Mouse (Mus musculus): ENCODE measurements at regions not wholly inside any gene's neighbourhood (a gene's known extent, or its start where the extent isn't known, plus 50 kb on each side); places are given as distances from the start of the nearest gene placed in this dataset.

DNA sequence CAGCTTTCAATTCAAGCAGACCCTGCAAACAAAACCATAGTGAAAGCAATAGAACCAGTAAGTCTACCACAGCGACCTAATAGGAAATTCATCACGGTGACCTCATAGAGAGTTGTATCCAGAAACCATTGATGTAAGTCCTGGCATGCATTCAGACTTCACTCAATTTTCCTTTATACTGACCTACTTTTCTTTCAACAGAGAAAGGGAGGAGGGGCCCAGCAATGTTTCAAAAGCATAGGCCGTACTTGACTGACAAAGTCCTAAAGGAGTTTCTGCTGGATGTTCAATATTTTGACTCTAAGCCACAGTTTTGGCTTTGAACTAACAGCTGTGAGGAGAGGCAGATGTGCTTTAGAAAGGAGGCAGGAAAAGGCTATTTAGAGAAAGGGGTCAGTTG is 88.4 kb downstream of the AI593442 start:
- no peak for DNase-seq

DNA sequence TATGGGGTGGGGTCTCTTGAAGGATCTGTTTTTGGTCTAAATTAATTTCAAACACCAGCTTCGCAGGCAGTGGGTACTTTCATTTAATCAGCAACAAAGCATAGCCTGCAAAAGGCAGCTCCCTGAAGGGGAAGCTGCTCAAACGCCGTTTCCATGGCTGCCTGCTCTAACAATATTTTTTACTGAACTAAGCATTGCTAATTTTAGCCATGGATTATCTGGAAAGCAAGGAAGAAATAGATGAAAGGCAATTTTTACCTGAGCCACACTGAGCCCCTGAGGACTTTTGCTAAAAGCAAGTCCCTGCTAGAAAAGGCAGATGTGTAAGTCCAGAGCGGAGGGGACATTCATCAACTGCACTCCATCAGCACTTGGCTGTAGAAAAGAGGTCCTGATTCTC is 105.5 kb downstream of the AI593442 start:
- no peak for DNase-seq

DNA sequence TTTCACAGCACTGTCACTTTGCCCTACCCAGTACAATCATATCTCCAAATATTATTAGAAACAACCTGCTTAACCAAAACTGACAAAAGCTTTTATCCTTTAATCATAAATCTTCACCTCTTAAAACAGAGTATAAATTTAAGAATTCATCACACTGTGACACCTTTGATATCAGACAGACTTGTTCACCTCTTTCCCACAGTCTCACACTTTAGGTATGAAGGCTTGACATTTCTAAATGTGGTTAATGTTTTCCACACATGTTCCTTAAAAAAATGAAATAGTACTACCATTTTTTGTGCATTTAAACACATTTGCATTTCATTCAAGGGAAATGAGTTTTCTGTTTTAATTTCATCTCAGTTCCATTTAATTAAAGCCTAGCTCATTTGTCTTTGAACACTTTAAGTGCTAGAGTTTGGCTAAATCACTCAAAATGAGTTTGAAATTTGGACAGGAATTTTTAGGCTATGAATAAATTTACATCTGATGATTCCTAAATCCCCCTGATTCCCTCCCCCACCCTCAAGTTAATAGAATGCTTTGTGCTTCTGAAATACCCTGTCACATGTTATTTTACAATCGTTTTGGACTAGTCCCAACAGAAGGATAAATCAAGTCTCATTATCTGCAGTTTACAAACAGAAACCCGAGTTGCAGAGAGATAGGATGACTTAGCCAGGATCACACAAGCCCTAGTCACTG is 127.9 kb downstream of the AI593442 start:
- DNase-seq: no peak

DNA sequence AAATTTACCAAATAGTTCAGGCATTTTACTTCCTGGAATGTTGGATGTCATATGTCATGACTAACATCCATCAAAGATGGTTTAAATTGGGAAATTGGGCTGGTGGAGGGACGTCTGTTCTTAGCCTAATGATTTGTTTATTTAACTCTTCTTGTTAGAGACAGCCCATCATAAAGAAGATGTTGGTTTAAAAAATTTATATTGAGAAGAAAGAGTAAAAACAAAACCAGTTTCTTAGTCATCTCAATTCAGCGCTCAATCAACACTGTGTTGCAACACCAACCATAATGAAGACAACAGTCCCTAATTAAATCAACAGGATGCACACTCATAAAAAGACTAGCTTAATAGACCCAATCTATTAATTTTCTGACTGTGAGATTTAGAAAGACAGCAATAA is 133.5 kb downstream of the AI593442 start:
- no peak for DNase-seq

DNA sequence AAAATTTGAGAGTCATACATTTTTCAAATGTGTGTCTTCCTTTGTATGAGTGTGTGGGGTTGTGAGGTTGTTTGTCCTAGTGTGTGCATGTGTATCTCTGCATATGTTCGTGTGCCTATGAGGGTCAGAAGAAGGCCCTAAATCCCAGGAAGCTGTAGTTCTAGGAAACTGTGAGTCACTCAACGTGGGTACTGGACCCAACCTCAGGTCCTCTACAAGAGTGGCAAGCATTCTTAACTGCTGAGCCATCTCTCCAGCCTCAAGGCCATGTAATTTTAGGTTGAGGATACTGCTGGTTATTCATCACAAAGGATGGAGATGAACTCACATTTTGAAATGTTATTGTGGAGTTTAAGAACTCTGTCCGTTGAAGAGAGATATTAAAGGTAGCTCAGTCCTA is 140.5 kb downstream of the AI593442 start:
- DNase-seq: no peak

DNA sequence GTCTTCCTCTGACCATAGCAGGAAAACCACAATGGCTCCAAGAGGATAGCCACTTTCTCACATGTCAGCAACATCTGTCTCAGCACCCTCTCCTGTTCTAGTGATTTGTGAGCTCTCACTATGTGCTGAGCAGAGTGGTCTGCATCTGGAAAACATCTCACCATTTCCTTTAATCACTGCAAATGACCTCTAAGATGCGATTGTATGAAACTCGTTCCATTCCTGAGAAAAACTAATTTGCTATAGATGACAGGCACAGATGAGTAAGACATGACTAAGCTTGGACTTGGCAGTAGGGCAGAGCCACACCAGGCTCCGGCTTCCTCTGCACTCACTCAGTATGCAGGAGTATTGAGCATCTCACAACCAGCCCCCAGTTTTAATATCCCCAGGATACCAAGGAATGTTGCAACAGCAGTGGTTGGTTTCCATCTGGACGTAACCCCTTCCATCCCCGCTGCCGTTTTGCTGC is 150.1 kb downstream of the AI593442 start:
- peak; percentile 11 for DNase-seq

DNA sequence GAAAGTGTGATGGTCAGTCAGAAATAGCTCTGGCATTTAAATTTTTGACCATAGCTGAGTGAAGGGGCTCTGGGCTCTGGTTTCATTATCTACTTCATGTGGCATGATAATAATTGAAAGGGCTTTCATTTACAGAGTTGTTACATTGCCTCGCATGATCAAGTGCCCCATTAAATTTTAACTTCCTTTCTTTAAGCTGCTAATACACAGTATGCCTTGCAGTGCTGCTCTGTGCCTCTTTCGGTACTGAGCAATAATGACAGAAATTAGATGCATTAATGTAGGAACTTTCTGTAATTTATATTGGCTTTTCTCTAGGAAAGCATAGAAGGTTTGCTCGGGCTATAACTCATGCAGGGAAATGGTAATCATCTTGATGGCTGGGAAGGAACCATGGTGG is 179.1 kb downstream of the AI593442 start:
- DNase-seq: no peak

DNA sequence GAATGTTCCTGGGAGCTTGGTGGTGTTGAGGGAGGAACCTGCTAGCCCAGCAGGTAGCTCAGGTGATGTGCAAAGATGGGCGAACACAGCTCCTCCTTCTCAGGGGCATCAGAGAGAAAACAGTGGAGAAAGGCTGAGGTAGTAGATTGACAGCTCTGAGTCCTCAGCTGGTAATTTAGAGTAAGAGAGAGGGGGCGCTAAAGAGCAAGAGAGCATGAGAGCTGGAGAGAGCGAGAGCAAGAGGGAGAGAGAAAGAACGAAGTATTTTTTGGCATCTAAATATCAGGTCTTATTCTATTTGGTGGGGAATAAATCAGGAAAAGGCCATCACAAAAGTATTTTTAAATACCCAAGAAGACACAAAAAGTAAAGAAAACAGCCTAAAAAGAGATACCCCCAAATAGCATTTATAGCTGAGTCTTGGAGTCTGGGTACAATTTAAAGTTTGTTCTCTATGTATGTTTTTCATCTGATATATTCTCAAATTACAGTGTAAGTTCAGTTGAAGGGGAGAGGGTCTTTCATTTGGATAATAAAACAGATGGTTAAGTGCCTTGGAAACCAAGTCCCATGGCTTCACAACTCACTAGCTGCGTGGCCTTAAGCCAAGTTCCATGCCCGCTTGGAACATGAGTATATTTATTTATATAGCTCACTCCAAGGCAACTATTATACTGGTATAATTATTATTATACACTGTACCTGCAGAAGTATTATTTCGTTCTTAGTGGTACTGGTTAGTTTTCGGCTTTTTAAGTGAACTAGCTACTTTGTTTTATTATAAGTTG is 183.9 kb downstream of the AI593442 start:
- no peak for DNase-seq

DNA sequence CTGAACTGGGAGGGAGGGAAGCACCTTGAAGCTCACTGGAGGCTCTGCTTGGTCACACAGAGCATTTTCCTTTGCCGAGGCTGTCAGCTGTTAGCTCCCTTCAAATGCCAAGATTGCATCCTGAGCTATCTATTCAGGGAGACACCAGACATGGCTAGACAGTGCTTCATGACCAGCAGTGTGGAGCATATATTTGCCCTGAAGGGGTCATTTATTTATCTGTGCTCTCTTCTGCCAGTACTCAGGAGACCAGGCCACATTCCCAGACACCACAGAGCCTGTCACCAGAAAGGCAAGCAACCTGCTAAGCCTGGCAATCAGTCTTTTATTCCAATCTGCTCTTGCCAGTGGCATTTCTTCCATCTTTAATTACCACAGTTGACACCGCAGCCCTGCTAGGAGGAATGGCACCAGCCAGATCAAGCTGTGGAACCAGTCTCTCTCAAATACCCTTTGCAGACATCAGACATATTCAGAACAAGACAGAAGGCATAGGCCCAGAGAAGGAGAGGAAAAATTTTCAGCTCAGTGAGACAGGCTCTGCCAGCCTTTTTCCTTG is 186.6 kb downstream of the AI593442 start:
- DNase-seq: no peak

DNA sequence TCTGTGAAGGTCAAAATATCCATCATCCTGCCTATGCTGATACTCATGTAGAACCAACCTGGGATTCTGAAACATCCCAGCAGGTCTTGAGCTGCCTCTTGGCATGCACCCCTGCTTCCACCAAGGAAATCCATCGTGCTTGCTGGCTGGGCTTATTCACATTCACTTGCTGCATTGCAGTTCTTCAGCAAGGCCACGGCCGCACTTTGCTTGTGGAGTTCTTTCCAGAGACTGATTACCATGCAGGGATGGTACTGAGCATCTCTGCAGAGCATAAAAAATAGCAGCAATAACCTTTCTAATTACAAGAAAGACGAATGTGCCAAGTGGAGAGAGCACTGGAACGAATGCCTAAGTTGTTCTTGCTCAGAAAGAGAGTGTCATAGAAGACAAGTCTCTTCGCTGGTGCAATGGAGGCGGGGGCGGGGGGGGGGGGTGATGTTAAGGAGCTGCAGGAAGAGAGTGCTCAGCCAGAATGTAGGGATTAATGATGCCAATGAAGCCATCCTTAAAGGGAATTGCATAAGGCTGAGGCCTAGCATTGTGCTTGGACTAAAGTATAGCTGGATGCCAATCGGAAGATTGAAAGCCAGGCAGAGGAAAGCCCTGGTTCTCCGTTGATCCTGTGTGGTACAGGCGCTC is 205.9 kb downstream of the AI593442 start:
- no peak for DNase-seq

DNA sequence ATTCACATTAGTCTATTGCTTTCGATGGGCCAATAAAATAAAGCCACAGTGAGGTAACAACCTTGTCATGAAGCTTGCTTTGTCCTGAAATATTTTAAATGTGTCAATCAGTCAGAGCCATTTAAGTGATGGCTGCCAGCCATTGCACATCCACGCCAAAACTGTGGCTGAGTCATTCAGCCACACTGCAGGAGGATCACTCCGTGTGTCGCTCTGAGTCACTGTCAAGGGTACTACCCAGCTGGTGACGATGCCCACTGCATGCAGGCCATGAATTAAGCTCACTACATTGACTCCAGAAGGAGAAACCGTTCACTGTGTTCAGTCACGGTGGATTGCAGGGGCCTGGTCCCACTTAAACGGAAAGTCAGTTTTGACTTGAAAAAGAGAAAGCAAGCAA is 206.7 kb downstream of the AI593442 start:
- peak; percentile 51 for DNase-seq

DNA sequence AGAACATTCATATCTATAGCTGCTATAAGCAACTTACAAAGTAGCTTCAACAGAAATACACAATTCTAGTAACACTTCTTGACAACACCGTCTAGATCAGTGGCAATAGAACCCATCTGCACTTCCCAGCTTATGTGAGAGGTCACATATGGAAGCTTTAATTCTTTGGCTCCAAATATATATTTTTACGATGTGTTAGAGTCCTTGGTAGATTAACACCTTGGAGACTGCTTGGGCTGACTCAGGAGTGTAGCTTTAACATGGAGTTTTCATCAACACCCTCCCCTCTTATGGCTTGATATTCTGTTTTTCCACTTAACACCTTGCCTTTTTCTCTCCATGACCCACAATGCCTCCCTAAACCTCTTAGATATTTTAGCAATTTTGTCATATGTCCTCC is 221.1 kb downstream of the AI593442 start:
- DNase-seq: no peak

DNA sequence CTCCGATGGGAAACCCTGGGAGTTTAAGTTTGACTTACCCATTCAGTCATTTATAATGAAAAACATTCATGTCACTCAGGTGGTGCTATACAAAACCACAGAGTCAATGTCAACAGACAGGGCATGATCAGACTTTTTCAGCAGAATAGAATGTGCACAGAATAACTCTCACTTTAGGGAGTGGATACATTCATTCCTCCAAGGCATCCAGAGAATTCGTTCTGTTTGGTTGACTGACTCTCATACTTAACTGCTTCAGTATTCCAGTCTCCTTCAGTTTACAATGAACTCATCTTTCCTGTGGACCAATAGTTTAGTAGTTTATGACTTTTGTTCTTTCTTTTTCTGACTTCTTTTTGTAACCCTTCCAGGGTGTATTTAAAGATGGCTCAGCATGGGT is 225.1 kb downstream of the AI593442 start:
- no peak for DNase-seq

DNA sequence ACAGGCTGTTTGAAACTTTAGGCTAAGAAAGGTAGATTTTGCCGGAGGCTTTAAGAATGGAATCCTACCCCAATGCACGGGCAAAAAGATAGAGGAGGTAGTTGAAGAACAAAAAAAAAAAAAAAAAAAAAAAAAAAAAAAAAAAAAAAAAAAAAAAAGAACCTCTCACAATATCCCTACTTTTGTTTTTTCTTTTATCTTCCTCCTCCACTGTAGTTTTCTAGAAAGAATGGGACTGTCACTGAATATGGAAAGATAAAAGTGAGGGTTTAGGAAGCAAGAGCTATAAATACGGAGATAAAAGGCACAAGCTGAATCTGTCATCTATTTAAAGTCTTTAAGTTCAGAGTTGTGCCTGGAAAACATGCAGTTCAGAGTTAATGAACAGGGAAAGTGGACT is 227.8 kb downstream of the AI593442 start:
- no peak for DNase-seq

DNA sequence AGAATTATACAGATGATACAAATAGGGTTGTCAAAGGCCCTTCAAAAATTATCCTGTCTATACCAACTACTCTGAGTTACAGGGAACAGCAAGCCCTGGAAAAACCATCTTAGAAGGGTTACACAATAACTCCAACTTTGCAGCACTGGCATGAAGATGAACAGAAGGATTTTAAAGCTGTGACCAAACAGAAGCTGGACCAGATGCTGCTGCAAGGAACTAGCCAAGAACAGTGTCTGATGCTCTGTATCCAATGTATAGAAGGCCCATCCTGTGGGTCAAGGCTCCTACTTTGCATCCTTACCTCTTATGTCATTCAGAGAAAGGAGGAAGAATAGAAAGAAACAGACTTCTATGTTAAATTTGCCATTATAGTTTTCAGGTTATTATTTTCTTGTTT is 231.3 kb downstream of the AI593442 start:
- no peak for DNase-seq

DNA sequence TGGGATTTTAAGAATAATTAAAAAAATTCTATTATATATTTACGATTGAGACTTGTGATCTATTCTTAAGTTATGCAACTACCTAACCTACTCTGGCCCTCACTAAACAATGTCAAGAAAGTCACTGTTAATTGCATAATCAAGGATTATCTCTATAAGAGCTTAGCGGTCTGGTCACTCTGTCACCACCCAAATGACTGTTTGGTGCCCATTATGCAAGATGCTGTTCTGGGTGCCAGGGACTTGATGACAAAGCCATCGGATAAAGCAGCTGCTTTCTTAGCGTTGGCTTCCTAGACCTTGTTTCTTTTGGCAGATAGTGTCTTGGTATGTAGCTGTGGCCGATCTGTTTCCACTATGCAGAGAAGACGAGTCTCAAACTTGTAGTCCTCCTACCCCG is 236.4 kb downstream of the AI593442 start:
- DNase-seq: no peak

DNA sequence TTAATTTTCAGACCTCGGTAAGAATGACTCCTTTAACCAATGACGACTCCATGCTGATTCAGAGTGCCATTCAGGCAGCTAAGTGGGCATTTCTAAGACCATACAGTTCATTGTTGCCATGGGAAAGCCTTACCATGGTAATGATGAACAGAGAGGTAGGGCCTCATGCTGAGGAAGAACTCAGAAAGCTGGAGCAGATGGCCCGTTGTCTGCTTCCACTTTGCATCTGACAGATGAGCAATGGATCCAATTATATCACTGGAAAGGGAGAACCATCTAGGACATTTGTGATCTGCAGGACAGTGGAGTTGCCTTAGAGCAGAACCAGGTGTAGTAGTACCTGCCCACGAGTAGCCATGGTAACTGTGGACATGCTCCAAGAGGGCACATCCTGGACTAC is 245.4 kb downstream of the AI593442 start:
- DNase-seq: no peak

DNA sequence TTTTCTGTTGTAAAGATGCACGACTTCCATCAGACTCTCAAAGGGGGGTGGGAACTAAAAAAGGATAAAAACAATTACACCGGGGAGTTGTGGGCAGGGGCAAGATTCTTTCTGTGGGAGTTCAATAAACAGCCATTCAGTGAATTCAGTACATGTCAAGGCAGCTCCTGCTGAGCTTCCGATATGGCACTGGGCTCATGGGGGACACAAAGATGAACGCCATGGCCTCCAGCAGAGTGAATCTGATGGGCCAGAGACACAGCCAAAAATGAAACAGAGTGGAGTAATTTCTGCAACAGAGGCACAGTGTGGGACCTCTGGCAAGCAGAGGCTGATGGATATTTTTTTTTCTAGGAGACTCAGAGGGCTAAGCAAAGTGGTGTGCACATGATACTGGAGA is 254.2 kb downstream of the AI593442 start:
- DNase-seq: no peak

DNA sequence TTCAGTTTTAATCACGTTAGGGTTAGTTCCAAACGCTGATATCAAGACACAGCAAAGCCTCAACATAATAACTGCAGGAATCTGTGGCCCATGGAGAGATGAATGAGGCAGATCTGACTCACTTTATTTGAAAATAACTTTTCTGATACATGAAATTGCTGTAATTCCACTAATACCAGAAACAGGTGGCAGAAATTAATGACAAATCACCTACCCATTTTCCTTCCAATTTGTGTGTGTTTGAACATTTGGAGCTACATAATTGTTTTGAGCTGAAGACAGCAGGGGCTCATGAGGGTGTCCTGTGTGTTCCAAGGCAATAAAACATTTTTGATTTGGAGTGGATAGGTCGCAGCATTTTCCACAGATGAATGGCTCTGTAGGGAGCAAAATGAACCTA is 254.2 kb upstream of the Zc3h12c start:
- no peak for DNase-seq

DNA sequence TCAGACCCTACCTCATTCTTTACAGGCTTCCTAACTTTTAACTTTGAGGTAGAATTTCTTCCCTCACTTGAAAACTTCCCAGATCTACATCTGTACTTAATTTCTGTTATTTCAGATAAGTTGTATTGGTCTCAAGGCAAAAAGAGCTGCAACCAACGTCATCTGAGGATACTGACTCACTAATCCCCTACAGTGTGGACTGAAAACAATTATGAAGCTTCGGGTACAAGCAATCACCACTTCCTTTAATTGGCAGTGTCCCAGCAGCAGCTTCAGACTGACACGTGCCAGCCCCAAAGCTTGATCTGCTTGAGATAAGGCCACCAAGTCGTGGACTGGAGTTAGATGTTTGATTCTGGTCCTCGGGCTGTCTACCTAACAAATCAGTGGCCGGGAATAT is 247.3 kb upstream of the Zc3h12c start:
- DNase-seq: no peak

DNA sequence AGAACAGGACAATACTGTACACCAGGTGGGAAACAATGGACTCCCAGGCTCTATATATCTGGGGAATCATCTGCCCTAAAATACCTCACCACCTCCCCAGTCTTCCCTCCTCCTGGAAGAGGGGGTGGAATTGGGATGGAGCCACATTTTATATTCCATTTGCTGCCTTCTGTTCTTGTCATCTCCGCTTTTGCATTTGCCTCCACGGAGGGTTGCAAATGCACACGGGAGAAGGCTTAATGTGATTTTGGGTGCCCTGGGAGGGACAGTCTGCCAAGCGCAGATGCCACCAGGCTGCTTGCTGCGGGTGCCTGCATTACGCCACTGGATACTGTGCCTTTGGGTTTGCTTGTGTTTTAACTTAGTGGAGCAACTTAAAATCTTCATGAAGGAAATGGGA is 239.5 kb upstream of the Zc3h12c start:
- no peak for DNase-seq

DNA sequence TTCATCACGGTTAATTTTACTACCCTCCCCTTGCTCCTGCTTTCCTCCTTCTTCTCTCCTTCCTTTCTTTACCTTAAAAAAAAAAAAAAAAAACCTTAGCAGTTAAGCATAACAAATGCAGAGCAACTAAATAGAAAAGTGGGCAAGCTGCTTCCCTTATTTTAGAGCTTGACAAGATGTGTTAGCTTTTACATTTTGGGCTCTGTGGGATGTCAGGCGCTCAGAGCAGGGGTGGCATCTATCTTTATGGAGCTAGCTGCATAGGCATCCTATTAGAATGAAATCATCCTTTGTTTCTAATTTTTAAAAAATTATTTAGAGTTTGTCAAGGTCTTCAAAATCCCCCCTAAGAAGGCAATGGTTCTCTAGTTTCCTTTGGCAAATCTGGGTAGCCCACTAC is 234.1 kb upstream of the Zc3h12c start:
- no peak for DNase-seq

DNA sequence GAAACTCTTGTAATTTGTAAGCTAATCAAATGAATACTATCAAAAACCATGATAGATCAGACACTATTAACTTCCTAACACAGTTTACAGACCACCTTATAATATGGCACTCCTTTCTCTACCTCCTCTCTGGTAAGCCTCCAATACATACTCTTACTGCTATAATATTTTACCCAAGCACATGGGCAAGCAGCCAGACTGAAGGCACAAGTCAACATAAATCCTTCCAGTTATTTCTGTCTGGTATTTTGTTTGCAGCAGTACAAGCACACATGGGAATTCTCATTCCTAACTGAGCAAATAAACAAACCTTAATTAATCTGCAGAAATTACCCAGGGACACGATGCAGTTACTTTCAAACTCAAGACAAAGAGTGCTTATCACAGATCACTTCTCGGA is 210.7 kb upstream of the Zc3h12c start:
- no peak for DNase-seq
